Mouse (Mus musculus) retina, embryonic 14.5 days (tissue): Measurements from ENCODE around the gene Egflam.

Source experiments
- DNase-seq: peaks from one replicate; pipeline ENCODE4 v3.0.0-alpha.2; 2015; ENCODE audit warnings: low spot score

The Egflam gene

GRCm38 (mm10) chr15:7173346-7173745 is 224.8 kb downstream of the Egflam start:
- no peak for DNase-seq

GRCm38 (mm10) chr15:7172875-7173274 is 225.3 kb downstream of the Egflam start:
- DNase-seq, result no peak

DNA sequence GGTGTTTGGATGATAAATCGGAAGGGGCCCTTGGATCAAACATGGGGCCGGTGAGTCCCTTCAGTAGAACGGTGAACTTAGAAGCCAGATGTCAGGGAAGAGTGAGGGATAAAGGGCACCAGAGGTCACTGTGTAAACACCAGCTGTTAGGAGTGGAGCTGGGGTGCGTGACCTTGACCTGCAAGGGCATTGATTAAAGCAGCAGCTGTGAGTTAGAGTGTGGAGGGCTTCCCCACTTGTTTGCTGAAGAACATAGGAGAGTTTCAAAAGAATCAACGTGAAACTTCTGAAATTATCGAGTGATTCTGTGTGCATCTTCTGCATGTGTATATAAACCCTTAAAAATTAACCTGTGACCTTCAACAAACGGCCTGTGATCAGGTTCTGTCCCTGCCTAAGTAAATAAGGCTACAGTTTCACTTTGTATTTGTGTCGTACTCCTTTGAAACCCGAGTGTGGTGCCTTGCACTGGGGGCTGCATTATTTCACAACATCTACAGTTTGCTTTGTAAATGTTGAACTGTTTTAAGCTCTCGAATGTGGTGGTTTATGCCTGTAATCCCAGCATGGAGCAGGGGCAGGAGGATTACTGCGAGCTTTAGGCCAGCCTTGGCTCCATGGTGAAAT is 230.2 kb downstream of the Egflam start:
- DNase-seq, result no peak

GRCm38 (mm10) chr15:7167238-7167905 is 230.8 kb downstream of the Egflam start:
- no peak for DNase-seq

DNA sequence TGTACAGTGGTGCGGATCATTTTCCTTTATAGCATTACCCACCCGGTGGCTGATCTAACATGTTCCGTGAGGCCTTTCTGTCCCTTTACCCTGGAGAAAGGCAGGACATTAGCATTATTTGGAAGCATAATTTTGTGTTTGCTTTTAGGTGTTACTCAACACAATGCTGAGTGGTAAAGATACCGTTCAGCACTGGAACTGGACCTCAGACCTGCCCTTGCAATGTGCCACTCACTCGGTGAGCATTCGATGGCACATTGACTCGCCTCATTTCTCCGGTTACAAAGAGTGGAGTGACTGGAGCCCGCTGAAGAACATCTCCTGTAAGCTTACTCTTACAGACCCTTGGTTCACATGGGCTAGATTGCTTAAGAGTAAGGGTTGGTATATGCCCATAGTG is 231.5 kb downstream of the Egflam start:
- no peak for DNase-seq

GRCm38 (mm10) chr15:7163851-7164250 is 234.3 kb downstream of the Egflam start:
- no peak for DNase-seq

DNA sequence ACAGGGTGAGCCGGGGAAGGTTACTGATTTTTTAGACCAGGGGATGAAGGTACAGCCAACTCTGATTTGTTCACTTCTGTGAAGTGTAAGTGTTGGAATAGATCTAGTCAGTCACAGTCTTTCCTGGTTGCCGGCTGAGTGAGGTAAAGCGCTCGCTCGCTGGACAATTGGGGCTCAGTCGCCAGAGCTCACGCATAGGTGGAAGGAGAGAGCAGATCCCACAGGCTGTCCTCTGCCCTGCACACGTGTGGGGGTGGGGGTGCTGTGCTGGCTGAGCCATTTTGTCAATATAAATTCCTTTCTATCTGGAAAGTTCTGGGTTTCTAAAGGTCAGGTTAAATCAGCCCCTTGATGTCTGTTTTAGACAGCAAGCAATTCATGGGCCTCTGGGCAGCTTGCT is 237.9 kb downstream of the Egflam start:
- no peak for DNase-seq

DNA sequence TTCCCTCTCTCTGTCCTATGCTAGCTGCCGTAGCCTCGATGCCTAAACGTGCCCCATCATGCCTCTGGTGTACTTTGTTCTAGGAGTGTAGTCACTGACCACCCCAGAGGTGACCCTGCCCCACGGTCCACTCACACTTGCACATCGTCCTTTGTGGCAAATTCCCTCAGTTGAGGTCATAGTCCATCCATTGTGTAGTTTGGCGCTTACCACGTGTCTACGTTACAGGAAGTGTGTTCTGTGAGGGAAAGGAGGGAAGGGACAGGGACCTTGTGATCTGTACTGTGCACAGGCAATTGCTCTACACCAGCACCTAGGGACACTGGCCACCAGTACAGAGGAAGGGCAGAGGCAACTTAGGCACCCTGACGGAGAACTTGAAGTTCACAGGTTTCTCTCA is 238.3 kb downstream of the Egflam start:
- no peak for DNase-seq

DNA sequence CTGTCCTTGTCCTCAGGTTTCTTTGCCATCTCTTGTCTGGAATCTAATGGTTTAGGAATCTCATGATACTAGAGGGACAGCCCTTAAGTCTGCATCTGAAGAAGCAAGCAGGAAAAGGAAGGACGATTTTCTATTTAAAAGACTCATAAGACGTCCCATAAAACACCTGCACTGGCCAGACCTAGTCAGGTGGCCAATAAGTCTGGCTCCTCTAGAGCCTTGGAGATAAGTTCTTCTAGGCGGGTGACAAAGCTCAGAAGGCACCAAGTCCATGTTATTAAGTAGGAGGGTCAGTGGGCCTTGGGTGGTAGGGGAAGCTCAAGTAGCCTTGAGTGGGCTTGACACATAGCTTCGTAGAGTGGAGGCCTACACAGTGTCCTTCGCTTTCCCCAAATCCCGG is 240.5 kb downstream of the Egflam start:
- no peak for DNase-seq
